Mouse (Mus musculus) urinary bladder, postnatal 4 days (tissue): ENCODE measurements around the gene Zfp536.

Experiments
- DNase-seq, 2 experiments: peaks; one replicate each; pipeline ENCODE4 v3.0.0; 2021 to 2022; ENCODE audit warnings: low spot score in 2 of 2

The Zfp536 gene

DNA sequence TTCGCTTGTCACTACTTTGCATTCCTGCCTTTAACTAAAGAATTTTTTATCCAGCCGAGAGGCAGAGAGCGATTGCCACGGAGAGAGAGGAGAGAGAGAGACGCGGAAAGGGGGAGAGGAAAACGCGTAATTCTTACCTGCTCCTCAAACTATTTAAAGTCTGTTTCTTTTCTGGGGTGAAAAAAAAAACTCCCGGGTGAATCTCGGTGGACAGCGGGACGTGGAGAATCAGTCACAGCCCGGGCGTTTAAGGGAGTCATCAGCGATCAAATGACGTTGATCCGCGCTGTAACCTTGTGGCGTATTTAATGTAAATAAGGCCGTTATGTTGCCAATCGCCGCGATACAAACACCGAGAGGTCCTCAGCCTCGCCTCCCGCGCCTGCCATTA is at the start of gene Zfp536:
Gene Zfp536, minus strand, starts transcription at position 330 of the 391 bp plus-strand sequence.
- DNase-seq: no peak

DNA sequence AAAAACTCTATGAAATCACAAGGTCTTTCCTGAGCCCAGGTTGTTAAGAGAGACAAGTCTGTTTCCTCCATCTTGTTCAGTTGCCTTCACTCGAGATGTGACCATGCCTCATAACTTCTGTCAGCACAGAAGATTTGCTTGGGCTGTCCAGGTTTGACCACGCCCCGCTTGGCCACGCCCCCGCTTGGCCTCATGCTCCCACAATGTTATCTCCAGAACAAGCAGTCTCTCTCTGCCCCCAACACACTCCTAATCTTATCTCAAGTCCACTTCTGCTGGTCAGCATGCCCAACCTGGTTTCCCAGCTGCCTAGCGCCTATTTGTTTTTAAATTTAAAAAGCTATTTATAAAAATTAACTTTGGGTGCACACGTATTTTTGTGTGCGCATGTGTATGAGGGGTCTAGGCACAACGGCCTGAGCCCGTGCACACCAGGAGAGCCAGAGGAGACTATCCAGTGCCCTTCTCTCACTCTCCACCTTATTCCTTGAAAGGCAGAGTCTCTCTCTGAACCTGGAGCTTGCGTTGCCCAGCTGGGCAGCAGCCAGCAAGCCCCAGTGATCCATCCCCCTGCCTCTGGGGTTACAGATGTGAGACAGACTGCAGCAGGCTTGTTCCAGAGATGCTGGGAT is 47.3 kb upstream of the Zfp536 start:
- no peak for DNase-seq

DNA sequence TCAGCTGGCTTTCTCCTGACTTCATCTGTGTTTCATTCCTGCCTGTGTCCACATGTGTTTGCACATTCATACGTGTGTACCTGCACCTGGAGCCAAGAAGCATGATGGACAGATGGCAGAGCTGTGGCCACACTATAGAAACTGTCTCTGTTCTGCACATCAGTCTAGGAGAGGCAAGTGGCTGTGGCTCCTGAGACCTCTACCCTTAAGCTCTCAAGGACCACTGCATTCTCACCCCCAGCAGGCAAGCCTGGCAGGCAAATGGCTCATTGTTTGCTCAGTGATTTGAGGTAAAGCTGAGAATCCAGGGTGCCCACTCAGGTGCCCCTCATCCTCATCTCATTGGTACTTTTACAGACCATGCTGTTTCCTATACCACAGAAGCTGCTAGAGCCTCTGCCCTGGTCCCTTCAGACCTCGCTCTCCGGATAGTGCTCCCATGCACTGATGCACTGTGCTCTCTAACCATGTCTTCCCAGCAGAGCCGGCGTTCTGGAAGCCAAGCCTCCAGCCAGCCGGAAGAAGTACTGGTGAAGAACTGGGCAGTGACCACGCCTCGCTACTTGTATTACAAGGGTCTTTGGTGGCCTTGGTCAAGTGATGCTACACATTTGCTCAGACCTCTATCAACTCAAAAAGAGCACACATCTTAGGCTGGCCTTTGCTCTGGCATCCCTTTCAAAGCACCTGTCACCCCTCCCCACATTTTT is 45.3 kb upstream of the Zfp536 start:
- DNase-seq: no peak

DNA sequence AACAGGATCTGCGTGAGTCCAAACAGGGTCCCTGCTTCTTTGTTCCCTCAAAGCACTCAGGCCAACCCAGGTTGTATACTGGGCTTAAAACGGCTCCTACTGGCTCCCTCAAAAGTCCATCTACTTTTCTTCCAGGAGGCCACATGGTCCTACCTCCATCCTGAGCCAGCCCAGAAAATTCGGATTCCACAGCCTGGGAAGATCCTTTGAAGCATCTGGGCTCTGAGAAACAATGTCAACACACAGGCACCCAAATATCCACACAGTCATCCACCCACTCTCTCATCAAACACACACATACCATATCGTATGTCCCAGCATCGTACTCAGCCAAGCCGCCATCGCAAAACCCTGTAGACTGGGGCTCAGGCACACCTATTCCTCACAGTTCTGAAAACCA is 43.5 kb upstream of the Zfp536 start:
- DNase-seq: no peak

DNA sequence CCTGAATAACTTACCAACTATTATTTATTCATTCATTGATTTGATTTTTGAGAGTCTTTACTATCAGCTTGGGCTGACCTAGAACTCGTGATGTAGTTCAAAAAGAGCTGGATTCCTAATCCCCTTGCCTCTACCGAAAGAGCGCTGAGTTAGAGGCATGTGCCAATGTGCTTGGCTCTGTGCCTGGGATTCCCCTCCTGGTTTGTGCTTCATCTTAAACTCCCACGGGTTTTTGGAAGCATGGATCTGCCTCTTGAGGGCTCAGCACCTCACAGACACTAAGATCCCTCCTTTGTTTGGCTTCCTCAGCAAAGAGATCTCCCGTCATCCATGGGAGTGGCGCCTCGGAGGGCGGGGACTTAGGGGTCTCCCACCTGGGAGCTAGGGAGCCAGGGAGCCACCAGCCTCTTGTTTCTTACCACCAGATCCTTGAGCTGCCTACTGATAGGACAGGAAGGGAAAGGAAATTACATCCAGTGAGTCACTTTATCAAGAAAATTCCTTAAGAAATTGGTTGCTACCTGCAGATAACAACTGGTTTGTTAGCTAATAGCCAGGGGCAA is 41.5 kb upstream of the Zfp536 start:
- no peak for DNase-seq

DNA sequence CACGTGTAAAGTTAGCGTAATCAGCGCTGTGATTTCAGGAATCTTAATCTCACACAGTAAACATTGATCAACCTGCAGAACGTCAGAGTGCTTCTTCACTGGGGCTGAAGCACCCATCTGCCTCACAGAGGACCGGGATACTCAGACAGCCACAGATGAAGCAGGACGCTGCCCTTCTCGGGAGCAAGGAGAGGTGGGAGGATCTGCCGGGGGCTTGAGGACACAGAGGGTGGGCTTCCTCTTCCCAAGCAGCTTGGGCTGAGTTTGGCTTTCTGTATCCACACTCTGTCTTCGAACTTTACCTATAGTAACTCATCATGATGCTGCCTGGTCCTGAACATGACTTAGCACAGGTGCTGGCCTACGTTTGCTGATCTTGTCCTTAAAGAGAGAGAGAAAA is 40.2 kb upstream of the Zfp536 start:
- DNase-seq: no peak

DNA sequence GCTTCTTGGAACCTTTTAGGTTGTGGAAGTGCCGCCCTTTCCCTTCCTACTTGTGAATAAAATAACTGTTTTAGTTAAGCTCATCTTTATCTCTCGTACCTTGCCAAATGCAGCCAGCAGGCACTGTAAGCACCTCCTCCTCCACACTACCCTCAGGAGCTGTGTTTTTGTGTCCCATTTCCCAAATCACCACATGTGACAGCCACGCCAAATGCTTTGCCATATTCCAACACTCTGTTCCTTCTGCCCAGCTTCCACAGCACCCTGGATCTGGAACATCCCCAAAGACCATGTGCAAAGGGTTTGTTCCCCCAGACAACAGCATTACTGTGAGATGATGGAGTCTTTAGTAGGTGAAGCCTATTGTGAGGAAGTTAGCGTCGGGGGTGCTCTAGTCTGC is 36.5 kb upstream of the Zfp536 start:
- no peak for DNase-seq

DNA sequence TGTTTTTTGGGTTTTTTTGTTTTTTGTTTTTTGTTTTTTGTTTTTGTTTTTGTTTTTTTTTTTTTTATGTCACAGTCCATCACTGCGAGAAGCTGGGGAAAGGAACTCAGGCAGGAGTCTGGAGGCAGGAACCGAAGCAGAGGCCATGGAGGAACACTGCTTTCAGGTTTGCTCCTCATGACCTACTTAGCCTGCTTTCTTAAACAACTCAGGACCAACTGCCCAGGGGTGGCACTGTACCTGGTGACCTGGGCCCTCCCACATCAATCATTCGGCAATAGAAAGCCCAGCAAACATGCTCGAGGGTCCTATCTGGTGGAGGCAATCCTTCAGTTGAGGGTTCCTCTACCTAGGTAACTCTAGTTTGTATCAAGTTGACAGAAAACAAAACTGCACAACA is 35.6 kb upstream of the Zfp536 start:
- DNase-seq: no peak

DNA sequence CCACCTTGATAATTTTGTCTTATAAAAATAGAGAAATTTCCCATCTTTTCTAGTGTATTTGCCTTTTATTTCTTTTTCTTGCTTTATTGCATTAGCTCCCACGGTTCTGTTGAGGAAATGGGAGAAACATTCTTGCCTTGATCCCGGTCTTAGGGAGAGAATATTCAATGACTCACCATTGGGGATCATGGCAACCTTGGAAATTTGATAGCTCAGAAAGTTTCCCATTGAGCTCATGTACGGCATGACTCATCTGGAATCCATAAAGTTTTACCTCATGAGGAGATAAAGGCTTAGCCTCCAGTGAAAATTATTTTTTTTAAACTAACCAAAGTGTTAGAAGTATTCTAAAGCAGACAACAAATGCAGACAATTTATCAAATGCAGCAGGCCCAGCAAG is 27.7 kb upstream of the Zfp536 start:
- DNase-seq: no peak

DNA sequence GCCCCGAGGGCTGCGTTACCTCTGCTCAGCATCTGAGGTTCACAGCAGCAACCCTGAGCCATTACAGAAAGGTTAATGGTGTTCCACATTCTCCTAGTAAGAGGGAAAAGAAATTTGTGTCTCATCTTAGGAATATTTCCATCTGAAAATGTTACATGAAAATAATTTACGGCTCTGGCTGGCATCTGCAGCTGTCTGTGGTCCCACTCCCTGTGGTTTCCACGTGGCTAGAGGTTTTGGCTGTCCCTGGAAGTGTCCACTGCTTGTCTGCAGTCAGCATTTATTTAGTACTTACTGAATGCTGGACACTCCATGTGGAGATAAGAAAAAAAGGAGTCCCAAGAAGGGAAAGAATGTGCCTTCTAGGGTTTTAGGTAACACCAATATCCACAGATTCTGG is 15.3 kb upstream of the Zfp536 start:
- no peak for DNase-seq

DNA sequence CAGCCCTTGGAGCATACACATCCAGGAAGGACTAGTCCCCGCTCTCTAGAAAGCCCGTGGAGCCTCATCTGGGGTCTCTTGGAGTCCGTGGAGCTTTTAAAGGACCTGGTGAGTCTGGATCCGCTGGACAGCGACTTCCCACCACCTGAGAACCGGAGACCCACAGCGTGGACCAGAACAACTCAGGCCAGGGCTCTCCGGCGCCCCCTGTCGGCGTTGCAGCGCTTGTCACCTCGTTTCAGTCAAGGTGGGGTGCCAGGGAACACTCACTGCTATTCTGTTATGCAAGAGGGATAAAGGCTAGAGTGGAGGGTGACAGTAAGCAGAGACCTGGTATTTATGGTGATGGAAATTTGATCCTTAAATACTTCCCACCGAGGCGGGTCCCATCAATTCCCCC is 2.1 kb upstream of the Zfp536 start:
- peak in 1 of 2 experiments; percentile 80 for DNase-seq

DNA sequence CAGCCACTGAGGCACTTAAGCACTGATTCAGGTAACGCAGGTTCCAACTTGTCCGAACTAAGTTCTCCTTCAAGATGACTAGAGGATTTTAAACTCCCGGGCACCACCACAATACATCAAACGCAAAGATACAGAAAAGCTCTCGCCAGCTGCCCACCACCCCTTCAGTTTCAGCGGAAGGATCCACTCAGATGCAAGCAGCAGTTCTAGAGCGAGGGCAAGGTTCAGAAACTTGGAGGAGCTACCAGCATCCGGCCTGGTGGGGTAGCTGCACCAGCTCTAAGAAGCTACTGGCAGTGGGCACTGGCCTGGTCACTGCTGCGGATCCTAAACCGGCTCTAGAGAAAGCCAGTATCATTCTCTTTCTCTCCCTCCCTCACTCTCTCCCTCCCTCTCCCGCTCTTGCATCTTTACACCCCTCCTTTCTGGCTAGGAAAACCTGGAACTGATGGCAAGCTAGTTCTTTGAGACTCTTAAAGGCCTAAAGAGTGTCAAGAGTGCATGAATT is 1.1 kb upstream of the Zfp536 start:
- no peak for DNase-seq

DNA sequence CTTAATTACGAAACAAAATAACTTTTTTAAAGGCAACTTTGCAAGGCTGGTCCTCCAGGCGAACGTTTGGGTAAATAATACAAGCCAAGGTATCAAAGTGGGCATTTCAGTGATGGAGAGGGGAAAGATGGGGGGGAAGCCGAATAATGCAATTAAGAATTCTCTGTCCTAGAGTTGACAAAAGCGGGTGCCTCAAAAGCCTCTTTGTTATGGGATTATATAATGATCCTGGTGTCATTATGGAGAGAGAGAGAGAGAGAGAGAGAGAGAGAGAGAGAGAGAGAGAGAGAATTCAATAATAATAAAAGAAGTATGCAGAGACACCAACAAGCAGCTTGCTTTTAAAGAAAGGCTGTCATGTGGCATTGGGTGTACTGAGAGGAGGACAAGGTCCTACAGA is 465 bp upstream of the Zfp536 start:
- DNase-seq: no peak

DNA sequence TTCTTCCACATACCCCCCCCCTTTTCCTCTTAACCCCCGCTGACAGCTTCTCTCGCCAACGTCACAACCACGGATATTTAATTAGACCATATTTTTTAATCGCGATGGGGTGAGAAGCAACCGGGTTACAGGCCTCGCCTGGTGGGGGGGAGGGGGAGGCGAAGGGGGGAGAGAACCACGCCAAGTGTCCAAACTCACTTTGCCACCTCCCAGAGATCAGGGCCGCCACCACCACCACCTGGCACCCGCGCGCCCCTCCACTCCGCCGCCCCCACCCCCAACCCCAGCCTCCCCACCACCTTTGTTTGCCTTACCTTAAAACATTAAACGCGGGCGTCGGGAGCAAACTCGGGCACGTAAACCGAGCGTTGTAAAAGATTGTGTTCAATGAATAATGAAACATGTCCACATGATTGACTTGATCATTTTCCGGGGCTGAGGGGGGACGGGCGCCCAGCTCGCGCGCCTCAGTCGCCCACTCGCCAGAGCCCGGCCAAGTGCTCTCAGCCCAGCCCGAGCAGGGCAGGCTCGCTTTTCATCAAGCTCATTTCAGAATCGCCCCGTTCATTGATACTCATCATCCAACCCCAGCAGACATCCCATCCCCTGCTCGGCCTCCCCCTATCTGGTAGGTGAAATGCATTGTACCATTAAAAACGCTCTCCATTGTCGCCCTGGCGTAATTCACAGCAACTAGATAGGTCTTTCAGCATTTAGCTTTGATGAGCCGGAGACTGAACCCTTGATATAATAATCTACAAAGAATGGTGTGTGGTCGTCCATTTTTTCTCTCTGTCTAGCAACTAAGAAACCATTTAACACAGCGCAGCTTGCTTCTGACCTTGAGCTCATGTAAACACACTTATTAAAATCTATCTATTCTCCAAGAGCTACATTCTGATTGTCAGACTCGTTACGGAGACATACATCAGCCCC is 797 bp downstream of the Zfp536 start:
- DNase-seq: no peak

DNA sequence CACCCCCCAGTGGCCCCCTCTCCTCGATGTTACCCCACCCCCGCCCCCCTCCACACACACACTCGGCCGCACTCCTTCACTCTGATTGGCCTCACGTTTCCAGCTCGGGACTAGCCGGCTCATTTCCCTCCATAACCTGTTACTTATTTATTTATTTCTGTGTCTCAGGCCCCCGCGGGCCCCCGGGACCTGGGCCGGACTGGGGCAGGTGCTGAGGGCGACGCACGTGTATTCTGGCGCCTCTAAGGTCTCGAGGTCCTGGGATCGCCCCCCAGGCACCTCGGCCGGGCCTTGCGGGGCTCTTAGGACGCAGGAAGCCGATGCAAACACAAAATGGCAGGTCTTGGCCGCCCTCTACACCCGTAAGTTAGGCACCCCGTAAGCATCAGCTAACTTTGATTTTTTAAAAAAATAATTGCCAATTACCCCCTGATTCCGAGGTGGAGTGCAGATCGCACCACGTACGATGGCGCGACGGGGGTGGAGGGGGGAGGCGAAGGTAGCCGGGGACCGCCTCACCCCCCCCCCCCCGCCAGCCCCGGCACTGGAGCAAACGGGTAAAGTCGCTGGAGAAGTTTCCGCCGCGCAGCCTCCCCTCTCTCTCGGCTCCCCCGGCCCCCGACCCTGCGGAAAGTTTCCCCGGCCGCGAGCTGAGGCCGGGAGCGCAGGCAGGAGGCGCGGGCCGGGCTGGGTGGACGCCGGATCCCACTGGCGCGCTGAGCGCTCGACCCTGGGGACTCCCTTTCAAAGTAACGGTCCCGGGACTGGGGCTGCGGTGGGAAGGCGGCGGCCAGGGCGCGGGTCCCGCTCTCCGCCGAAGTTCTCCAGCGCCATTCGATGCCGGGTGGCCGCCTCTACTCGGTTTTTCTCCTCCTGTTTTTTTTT is 1.7 kb downstream of the Zfp536 start:
- DNase-seq: no peak

DNA sequence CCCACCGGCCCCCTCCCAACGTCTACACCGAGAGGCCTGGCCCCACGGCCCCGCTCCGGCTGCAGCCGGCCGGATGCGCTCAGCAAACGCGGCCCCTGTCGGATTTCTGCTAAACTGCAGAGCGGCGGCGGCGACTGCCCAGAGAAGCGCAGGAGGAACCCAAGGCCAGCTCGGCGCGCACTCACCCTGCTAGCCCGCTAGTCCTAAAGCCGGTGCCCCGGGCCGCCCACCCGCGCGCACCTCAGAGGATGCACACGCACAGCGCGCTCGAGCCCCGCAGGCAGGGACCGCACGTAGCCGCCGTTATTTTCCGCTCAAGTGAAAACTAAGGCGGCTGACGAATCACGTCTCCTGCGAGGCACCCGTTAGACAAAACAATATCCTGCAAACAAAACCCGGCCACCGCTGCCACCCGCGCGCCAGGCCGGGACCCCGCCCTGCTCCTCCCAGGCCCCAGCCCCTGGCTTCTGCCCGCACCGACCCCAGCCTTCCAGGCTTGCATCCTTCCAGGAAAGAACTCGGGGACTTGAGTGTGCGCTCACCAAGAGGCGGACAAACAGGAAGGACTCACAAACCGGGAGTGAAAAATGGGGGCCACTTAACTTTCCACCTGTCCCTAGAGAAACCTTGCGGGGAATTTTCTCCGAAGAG is 2.9 kb downstream of the Zfp536 start:
- peak; percentile 70 to 85 for DNase-seq

DNA sequence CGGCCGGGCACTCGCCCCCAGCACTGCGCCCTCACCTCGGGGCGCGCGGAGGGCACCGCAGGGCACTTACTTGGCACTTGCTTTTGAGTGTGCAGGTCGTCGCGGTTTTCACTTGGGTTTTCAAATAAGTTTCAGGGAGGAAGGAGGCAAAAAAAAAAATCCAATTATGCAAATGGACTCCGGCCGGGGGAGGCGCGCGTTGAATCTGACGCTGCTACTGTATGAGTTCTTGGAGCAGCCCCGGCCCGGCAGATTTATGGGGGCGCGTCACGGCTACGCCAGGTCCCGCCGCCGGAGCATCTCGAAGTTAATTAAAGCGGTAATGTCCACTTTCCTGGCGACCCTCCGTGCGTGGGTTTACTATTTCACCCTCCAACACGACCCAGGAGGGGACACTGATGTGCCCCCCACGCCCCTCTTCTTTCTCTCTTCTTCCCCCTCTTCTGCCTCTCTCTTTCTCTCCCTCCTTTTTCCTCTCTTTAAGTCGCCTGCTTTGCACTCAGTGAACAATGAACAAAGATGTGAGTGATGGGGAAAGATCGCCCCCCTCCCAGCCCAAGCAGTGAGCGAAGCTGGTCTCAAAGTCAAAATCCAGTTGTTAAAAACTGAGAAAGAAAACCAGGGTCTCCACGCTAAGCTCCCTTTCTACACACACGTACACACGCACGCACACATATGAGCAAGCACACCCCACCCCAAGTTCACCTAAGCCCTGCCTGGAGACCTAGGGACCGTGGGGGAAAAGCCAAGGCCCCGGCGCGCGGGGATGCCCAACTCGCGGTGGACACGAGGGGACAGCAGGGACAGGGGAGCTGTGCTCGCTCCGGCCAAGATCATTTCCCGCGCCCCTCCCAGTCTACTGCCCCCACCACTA is 3.7 kb downstream of the Zfp536 start:
- DNase-seq: no peak

DNA sequence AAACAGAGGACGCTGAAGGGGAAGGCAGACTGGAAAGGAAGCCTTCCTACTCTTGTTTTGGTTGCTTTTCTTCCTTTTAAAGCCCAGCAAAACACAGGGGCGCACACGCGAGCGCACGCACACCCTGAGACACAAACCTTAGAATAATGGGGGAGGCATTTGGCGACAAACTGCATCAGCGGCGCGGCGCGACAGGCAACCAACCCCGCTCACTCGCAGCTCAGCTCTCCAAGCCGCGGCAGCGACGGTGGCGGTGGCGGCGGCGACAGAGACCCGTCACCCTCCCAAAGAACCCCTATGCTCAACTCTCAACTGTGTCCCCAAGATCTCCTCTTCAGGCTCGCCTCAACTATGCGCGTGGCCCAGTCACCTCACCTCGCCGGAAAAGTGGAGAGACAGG is 4.4 kb downstream of the Zfp536 start:
- DNase-seq: no peak

DNA sequence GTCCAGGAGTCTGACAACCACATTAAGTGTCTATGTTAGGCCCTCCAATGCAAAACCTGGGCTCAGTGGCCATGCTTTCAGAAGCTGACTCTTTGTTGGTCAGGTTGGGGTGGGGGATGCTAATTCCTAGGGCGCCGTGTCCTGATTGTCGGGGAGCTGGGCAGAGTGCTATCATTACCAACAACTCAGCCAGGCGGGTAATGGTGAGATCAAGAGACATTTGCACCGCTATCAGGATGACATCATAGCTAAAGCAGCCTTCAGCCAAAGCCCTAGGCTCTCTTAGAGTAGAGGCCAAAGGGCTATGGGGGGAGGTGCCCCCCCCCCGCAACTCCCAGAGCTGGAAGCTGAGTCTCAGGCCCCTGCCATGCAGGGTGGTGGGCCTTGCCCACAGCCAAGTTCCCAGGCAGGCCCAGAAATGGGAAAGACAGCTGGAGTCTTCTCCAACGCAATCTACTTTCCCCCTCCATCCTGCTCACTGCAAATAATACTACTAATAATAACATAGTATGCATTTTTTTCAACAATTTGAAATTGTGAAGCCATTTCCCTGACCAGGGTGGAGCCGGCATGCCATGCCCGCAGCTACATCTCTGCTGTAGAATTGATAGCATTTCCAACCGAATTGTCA is 5.0 kb downstream of the Zfp536 start:
- DNase-seq: no peak
